Mouse (Mus musculus) hindbrain, embryonic 14.5 days (tissue): Measurements from ENCODE around the gene Bag2. TPM values are rescaled to one million over a fixed set of nuclear protein-coding genes. Genes with fewer than 3 reads are reported as not detected.

Source experiments
- ATAC-seq: fragments of 200-750 bp; cut with Nextera tagmentation; 2 replicates; pipeline ENCODE4 v1.8.0; 2017; ENCODE audit warnings: moderate number of reproducible peaks, mild to moderate bottlenecking, moderate TSS enrichment, moderate library complexity; ENCODE audit not compliant: low FRiP score
- DNase-seq: peaks from one replicate; pipeline ENCODE4 v3.0.0-alpha.2; 2015; ENCODE audit warnings: low spot score
- H3K27ac ChIP-seq: fragments of 300-500 bp; sonication (generic); 2 replicates; pipeline ENCODE4 v1.5.1; 2014; ENCODE audit warnings: mild to moderate bottlenecking, moderate library complexity
- H3K27me3 ChIP-seq: fragments of 300-500 bp; sonication (generic); 2 replicates; pipeline ENCODE4 v1.6.1; 2014; ENCODE audit warnings: mild to moderate bottlenecking, low read length, mixed read lengths; ENCODE audit not compliant: control insufficient read depth, insufficient read depth
- H3K36me3 ChIP-seq: fragments of 300-500 bp; sonication (generic); replicated peaks from 2 replicates; pipeline ENCODE4 v1.6.1; 2014; ENCODE audit not compliant: control insufficient read depth, insufficient read depth
- H3K4me1 ChIP-seq: fragments of 300-500 bp; sonication (generic); replicated peaks from 2 replicates; pipeline ENCODE4 v1.6.1; 2014; ENCODE audit warnings: antibody characterized with exemption, low read length, mixed read lengths; ENCODE audit not compliant: control insufficient read depth, insufficient read depth
- H3K4me2 ChIP-seq: fragments of 300-500 bp; sonication (generic); replicated peaks from 2 replicates; pipeline ENCODE4 v1.6.1; 2014; ENCODE audit warnings: mild to moderate bottlenecking, moderate library complexity
- H3K4me3 ChIP-seq: fragments of 300-500 bp; sonication (generic); replicated peaks from 2 replicates; pipeline ENCODE4 v1.5.1; 2014; ENCODE audit warnings: mild to moderate bottlenecking, low read length
- H3K9ac ChIP-seq: fragments of 300-500 bp; sonication (generic); 2 replicates; pipeline ENCODE4 v1.6.1; 2014
- H3K9me3 ChIP-seq: fragments of 300-500 bp; sonication (generic); 2 replicates; pipeline ENCODE4 v1.6.1; 2016; ENCODE audit warnings: low read length; ENCODE audit not compliant: control insufficient read depth
- WGBS: fragments of 180-500 bp; shearing (Covaris S2); extraction: QIAGEN DNeasy Blood & Tissue Kit; methylation state at CpG from one replicate; pipeline ENCODE4 v1.1.7; 2014; 5-methylcytosine and 5-hydroxymethylcytosine counted together
- polyA plus RNA-seq: library from polyadenylated mRNA; unstranded; fragments of >200 nt; fragmentation: Nextera tagmentation; extraction: Ambion mirVana; gene quantifications from 2 replicates; pipeline ENCODE4 v1.2.1, GENCODE M21; 2014

Bag2 gene
- polyA plus RNA-seq, result 22.6 and 25.5 TPM in 2 replicates

DNA sequence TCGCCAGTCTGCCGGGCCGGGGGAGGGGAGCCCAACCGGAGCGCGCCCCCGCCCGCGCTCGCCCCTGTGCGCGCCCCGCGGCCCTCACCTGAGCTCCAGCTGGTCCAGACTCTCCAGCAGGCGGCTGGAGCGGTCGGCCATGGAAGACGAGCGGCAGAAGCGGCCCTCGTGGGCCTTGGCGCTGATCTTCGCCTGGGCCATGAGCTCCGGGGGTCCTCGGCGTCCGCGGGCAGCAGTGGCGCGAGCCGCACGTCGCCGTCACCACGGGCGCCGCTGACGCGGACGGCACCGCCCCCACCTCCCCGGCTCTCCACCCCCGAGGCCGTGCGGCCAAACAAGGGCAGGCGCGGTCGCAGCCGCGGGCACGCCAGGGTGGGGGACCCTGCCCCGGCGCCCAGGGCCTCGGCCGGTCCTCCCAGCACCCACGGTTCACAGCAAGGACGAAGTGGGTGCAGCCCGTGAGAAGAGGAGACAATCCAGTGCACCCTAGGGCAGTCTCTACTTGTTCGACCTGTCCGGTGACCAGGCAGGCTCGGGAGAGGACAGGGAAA, at the start of gene Bag2:
Gene Bag2 (minus strand): TSS at position 305 of the 551 bp plus-strand sequence.
- under 1% methylated on average over 52 of the region's 61 CpGs for WGBS
- H3K9ac ChIP-seq, result peak within 1 kb of the TSS; percentile 77
- H3K27me3 ChIP-seq, result peaks cover 4% of the 10 kb centered on the region; the same call in 1 of the 2 replicates
- no peaks in the 10 kb centered on the region for H3K9me3 ChIP-seq
- peak within 1 kb of the TSS; percentile 73 for H3K4me3 ChIP-seq
- ATAC-seq, result peak; percentile 89
- peak within 1 kb of the TSS; percentile 98 for H3K4me2 ChIP-seq
- H3K4me1 ChIP-seq, result peaks cover 12% of the 10 kb centered on the region; the same call in 1 of the 2 replicates
- DNase-seq, result peak; percentile 45
- peak within 1 kb of the TSS; percentile 51; the same call in 1 of the 2 replicates for H3K27ac ChIP-seq
- H3K36me3 ChIP-seq, result peaks cover 20% of the 10 kb centered on the region

DNA sequence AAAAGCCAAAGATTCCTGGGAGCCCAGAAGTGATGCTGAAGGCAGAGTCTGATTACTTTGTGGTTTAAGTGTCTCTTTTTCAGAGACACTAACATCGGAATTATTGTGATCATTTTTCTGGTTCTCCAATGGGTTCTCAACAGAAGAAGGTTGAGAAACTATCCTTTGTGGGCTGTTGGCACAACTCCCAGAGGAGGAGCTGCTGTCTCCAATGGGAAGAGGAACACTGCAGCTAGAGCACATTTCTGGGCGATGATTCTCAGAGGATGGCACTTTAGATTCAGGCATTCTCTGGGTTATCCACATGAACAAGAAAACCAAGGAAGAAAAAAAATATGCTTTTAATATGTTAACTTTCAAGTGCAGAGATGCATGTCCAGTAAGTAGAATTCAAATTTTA, 45.7 kb upstream of the Bag2 start:
- ATAC-seq (no peak), DNase-seq (no peak)
- WGBS, result 96% methylated on average over 2 of the region's 2 CpGs
- H3K27me3 ChIP-seq, result no peaks in the 10 kb centered on the region
- H3K4me3 ChIP-seq, result no peak overlapping the region
- no peak overlapping the region for H3K4me2 ChIP-seq
- H3K36me3 ChIP-seq, result peaks cover 80% of the 10 kb centered on the region
- H3K9me3 ChIP-seq, result no peaks in the 10 kb centered on the region
- no peak overlapping the region for H3K27ac ChIP-seq
- H3K4me1 ChIP-seq, result no peaks in the 10 kb centered on the region
- H3K9ac ChIP-seq, result no peak overlapping the region

DNA sequence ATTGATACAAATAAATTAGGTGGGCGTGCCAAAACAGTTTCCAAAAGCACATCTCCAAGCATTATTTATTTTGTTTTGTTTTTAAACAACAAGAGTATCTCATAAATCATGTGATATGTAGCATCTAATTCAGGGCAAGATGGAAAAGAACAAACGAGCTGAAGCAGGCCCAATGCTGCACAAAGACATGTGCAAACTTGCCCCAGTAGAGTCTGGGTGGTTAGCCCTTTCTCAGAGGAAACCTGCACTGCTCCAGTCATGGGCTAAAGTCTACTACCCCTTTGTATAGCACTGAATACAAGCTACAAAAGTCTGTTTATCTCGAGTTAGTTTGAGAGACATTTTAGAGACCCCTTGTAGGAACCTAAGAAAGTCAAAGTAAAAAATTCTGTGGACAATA, 42.0 kb upstream of the Bag2 start:
- 89% methylated on average over 3 of the region's 3 CpGs for WGBS
- H3K36me3 ChIP-seq, result peaks cover 86% of the 10 kb centered on the region

DNA sequence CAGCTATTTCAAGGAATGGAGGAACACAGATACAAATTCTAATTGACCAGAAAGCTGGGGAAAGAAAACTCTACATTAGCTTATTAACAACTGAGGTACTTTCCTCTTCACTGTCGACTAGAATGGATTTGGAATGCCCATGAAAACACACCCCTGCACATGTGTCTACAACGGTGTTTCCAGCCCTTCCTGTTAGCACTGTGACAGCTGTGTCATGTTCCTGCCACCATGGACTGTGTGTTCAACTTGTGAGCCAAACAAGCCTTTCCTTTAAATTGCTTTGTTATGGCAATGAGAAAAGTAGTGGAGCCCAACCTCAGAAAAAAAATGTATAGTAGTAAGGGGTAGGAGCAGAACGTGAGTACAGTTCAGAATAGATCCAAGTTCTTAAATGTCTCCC, 30.9 kb upstream of the Bag2 start:
- ATAC-seq (no peak), DNase-seq (no peak)
- Histone ChIP-seq H3K4me3 (no peak overlapping the region), H3K9me3 (no peaks in the 10 kb centered on the region), H3K27me3 (no peaks in the 10 kb centered on the region), H3K4me1 (no peaks in the 10 kb centered on the region), H3K27ac (no peak overlapping the region), H3K36me3 (peaks cover 7% of the 10 kb centered on the region), H3K9ac (no peak overlapping the region), H3K4me2 (no peak overlapping the region)
- whole genome bisulfite sequencing, result 65% methylated on average over 3 of the region's 3 CpGs

More for the DNA sequence above, 42.0 kb upstream of the Bag2 start:
- Histone ChIP-seq H3K4me1 (no peaks in the 10 kb centered on the region), H3K9me3 (no peaks in the 10 kb centered on the region), H3K4me2 (no peak overlapping the region), H3K9ac (no peak overlapping the region), H3K27me3 (no peaks in the 10 kb centered on the region), H3K4me3 (no peak overlapping the region), H3K27ac (no peak overlapping the region)
- no peak for ATAC-seq
- DNase-seq, result no peak

DNA sequence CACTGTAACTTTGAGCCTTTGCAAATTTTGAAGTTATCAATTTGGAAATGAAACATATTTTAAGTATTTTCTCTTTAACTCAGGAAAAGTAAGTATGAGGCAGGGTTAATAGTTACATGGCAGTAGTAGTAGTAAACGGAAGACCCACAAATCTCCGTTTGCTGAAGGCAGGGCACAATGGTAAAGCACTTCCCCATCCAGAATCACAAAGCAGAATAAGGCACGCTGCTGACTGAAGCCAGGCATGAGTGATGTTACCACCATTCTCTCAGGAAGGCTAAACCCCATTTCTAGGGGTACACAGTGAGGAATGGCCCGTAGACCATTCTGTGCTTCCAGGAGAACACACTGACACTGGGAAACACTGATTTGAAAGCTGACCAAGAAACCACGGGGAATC, 30.5 kb upstream of the Bag2 start:
- Histone ChIP-seq H3K4me3 (no peak overlapping the region), H3K4me1 (no peaks in the 10 kb centered on the region), H3K36me3 (peaks cover 12% of the 10 kb centered on the region), H3K4me2 (no peak overlapping the region), H3K9me3 (no peaks in the 10 kb centered on the region), H3K27ac (no peak overlapping the region), H3K9ac (no peak overlapping the region), H3K27me3 (no peaks in the 10 kb centered on the region)
- ATAC-seq (no peak), DNase-seq (no peak)
- 86% methylated on average over 5 of the region's 5 CpGs for WGBS

DNA sequence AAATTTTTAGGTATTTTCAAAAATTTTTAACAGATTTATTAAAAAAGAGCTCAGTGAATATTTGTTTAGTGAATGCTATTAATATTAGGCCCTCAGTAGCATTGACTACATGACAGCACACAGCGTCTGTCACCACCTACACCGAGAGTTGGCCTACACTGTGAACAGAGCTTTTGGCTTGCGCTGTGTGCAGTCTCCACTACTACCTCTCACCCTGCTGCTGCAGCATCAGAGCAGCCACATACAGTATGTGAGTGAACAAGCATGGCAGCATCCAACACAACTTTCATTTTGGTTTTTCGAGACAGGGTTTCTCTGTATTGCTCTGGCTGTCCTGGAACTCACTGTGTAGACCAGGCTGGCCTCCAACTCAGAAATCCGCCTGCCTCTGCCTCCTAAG, 27.0 kb upstream of the Bag2 start:
- Histone ChIP-seq H3K27me3 (no peaks in the 10 kb centered on the region), H3K36me3 (peaks cover 24% of the 10 kb centered on the region), H3K27ac (no peak overlapping the region), H3K9me3 (no peaks in the 10 kb centered on the region), H3K4me3 (no peak overlapping the region), H3K9ac (no peak overlapping the region), H3K4me2 (no peak overlapping the region), H3K4me1 (no peaks in the 10 kb centered on the region)
- ATAC-seq (no peak), DNase-seq (no peak)
- whole genome bisulfite sequencing, result 98% methylated on average over 5 of the region's 5 CpGs

DNA sequence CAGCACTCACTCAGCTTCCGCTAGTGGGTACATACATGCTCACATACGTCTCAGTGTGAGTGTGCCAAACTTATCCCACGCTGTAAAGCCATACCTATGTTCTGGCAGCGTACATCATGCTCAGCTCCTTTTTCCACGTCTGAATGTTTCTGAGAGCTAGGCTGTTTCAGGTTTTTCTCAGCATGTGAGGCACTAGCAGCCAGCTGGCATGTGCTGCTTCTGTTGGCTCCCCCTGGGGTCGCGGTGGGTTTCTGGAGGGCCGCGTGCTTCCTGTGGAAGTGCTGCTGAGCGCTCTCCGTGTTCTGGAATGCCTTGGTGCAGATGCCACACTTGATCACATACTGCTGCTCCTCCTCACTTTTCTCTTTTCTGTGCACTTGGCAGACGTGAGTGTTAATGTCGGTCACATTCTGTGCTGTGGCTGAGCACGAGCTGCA, 18.6 kb upstream of the Bag2 start:
- Histone ChIP-seq H3K4me2 (no peak overlapping the region), H3K27me3 (no peaks in the 10 kb centered on the region), H3K9me3 (no peaks in the 10 kb centered on the region), H3K4me3 (no peak overlapping the region), H3K9ac (no peak overlapping the region), H3K4me1 (no peaks in the 10 kb centered on the region), H3K36me3 (peaks cover 58% of the 10 kb centered on the region), H3K27ac (no peak overlapping the region)
- ATAC-seq (no peak), DNase-seq (no peak)
- WGBS, result 85% methylated on average over 14 of the region's 14 CpGs

DNA sequence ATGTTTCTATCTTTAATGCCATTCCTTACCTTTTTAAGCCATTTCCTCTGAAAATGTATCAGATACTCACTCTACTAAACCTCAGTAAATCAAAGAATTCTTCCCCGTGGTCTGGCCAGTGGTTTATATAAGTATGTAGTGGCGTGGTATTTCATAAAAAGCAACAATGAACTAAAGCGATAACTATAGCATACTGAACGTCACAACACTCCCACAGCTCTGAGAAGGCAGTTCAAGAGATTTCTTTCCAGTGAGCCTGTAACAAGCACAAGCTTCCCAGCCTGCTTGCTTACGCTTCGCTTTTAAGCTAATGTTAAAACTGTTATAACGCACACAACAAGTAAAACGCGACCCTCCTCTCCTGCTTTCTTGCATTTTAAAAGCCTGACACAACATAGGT, 14.5 kb upstream of the Bag2 start:
- H3K4me1 ChIP-seq, result no peaks in the 10 kb centered on the region
- no peak overlapping the region for H3K9ac ChIP-seq
- no peaks in the 10 kb centered on the region for H3K27me3 ChIP-seq
- H3K9me3 ChIP-seq, result no peaks in the 10 kb centered on the region
- peaks cover 70% of the 10 kb centered on the region for H3K36me3 ChIP-seq
- 96% methylated on average over 9 of the region's 9 CpGs for whole genome bisulfite sequencing
- H3K27ac ChIP-seq, result no peak overlapping the region
- no peak overlapping the region for H3K4me3 ChIP-seq
- no peak overlapping the region for H3K4me2 ChIP-seq
- DNase-seq, result no peak
- ATAC-seq, result no peak

DNA sequence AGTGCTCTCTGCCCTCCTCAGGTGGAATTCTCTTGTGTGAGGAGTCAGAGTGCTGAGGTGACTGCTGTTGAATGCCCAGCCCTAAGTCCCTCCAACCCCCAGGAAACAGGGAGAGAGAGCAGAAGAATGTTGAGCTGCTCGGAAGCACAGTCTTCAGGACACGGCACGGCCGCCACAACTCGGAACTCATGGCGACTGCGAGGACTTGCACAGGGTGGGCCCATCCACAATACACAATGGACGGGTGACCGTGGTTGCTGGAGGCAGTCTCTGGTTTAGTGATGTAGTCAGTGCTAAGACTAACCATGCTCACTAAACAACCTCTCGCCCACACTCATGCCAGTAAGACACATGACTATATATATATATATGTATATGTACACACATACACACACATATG, 14.0 kb upstream of the Bag2 start:
- no peak overlapping the region for H3K4me3 ChIP-seq
- peaks cover 70% of the 10 kb centered on the region for H3K36me3 ChIP-seq
- DNase-seq (no peak), ATAC-seq (no peak)
- no peaks in the 10 kb centered on the region for H3K27me3 ChIP-seq
- H3K4me1 ChIP-seq, result no peaks in the 10 kb centered on the region
- H3K9ac ChIP-seq, result no peak overlapping the region
- no peaks in the 10 kb centered on the region for H3K9me3 ChIP-seq
- WGBS, result 90% methylated on average over 10 of the region's 10 CpGs
- H3K4me2 ChIP-seq, result no peak overlapping the region
- no peak overlapping the region for H3K27ac ChIP-seq

DNA sequence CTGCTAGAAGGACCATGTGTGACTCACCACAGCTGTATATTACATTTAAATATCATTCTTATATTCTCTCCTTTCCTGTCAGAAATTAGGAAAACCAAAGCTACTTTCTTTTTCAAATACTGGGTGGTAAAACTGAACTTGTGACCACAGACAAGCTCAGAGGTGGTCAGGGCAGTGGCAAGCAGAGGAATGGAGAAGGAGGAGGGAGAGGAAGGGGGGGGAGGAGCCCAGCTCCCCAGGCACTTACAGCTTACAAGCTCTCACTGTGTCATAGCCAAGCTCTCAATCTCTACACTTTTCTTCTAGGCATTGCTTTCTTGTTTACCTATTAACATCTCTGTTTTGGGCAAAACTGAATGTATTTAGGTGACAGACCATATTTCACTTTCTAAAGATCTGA, 11.2 kb upstream of the Bag2 start:
- no peak overlapping the region for H3K27ac ChIP-seq
- ATAC-seq (no peak), DNase-seq (no peak)
- H3K36me3 ChIP-seq, result peaks cover 77% of the 10 kb centered on the region
- H3K4me3 ChIP-seq, result no peak overlapping the region
- H3K4me1 ChIP-seq, result no peaks in the 10 kb centered on the region
- H3K27me3 ChIP-seq, result no peaks in the 10 kb centered on the region
- no peaks in the 10 kb centered on the region for H3K9me3 ChIP-seq
- no peak overlapping the region for H3K9ac ChIP-seq
- H3K4me2 ChIP-seq, result no peak overlapping the region
